Mouse (Mus musculus) gastrocnemius, adult 8-10 months (tissue): ENCODE results near the gene Atp2c2. TPM values are rescaled to one million over a fixed set of nuclear protein-coding genes. Genes with fewer than 3 reads are reported as not detected.
A peak's percentile ranks its signal among the peaks of the same experiment; 100 is the strongest.

Experiments used
- DNase-seq, 2 experiments: peaks; one replicate each; pipeline ENCODE4 v3.0.0; 2022; ENCODE audit warnings: low spot score in 2 of 2
- total RNA-seq, 4 experiments: library from RNA; stranded (reverse); gene quantifications; 2 replicates each; pipeline ENCODE4 v1.2.4; 2022

Gene Atp2c2
- total RNA-seq, 4 experiments from 2014 or later: not detected

DNA sequence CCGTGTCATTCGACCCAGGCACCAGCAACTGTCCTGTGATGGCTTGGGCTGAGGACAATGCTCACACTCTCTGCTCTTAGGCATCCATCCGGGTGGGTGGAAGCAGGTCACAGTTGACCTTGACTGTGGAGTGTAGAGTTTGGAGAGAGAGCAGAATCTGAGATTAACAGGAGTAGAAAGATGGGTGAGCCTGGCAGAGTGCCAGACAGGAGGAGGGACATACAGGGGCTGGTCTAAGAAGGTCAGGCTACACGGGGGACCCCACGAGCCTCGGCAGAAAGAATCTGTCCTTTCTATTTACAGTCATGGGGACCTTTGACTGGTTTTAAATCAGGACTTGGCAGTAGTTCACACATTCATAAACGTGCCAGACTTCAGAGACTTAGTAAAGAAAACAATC, 3.2 kb downstream of the Atp2c2 start:
- no peak for DNase-seq

DNA sequence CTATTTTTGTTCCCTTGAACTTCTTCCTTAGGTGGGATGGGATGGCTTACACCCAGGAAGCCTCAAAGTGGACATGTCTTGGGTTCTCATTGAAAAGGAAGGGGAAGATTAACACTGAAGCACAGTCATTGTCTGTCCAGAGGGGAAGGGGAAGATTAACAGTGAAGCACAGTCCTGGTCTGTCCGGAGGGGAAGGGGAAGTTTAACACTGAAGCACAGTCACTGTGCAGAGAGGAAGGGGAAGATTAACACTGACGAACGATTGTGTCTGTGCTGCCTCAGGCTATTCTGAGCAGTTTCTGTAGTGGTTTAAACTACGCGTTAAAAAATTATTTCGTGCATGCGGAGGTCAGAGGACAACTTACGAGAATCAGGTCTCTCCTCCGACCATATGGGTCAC, 7.3 kb downstream of the Atp2c2 start:
- no peak for DNase-seq

DNA sequence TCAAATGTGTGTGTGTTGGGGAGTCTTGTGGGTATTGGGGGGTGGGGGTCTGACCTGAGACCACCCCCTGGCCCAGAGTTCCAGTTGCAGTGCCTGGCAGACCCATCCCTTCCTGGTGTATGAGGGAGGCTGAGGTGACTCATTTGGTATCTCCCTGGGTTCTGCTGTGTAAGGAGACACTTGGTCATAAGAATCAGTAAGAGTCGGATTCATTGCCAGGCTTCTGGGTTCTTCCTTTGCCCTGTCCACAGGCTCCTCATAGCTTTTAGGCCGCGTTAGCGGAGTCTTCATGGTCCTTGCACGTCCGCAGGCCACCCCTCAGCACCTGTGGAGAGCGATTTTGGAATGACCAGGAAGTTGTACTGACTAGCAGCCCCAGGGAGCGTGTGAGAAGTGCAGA, 8.7 kb downstream of the Atp2c2 start:
- DNase-seq: no peak

DNA sequence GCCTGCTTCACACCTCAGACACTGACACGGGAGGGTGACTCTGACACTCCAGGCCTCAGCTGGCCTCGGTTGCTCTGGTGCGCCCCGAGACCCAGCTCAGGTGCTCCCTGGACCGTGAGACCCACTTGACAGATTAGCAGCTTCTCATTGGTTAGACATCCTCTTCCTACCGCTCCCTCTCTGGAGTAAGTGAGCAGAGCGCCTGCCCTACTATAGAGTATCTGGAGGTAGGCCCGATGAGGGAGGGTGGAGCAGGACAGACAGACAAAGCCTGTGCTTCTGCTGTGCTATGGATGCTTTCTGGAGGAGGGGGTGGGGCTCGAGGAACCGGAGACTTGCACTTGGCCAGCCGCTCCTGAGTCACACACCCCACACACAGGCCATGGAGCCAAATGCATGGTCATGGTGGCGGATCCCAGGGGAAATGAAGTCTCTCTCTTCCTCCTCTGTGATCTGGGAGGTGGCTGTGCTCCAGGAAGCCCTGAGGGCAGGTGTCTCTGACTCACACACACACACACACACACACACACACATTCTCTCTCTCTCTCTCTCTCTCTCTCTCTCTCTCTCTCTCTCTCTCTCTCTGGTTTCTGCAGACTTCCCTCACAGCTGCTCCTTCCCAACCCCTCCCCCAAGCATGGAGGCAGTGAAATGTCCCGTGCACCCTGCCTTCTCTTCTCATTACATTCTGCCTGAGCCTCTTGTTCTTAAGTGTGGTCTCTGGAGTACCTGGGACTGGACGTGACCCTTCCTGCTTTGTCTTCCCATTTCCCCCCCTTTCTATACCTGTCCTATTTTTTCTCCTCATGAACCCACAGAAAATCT, 9.3 kb downstream of the Atp2c2 start:
- DNase-seq: peak; percentile 44 to 70

DNA sequence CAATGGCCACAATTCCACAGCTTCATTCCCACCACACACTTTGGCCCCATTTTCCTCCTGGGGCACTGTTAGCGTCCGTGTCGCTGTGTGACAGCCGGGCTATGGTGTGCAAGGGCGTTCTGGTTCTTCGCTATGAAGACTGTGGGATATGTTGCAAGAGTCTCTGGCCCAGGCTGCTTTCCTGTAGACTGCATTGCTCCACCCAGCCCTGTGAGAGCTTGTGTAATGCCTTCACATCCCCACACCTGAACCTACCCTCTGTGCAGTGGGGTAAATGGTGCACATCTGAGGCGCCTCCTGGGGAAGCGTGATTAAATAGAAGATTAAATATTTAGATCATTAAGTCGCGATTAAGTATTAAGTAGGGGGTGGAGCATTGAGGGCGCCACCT, 9.9 kb downstream of the Atp2c2 start:
- no peak for DNase-seq

DNA sequence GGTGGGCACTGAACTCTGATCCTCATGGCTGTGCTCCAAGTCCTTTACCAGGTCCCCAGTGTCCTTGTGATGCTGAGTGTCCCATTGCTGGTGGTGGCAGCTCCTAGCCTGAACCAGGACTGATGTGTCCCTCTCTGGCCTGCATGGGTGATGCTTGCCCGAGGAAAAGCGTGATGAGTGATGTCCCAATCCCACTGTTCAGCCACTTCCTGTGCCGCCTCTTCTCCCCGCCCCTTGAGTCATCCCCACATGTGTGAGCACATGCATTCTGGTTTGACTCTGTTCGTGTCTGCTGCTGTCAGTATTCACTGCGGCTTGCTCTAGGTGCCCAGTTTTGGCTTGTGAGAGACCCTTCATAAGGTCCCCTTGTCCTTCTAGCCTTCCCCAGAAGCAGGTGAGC, 12.4 kb downstream of the Atp2c2 start:
- no peak for DNase-seq

DNA sequence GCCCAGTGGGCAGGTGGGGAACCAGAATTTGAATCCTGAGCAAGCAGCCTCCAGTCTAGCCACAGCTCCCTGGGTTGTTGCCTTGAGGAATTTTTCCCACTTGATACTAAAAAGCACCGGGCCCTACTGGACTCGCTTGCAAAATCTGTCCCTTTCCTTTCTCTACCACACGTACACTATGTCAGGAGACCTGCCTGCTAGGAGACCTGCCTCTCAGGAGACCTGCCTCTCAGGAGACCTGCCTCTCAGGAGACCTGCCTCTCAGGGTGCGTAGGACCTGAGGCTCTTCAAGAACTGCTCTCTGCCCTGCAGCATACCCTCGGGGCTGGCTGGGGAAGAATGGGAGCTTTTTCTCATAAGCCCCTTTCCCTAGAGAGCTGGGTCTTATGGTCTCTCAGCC, 13.6 kb downstream of the Atp2c2 start:
- DNase-seq: no peak

DNA sequence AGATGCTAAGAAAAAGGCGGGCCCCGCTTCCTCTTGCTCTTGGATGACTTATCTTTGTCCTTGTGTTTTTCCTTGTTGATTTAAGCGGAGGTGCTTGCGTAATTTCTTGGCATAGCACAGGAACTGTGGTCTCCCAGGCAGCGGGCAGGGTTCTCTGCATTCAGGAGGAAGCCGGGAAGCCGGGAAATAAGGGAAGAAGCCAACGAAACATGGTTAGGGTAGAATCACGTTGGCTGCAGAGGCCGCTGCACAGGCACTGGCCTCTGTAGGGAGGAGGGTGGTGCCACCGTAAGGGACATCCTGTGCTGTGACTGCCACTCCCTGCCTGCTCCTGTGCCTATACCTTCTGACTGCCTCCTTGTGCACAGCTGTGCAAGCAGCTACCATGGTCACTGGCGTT, 15.4 kb downstream of the Atp2c2 start:
- DNase-seq: no peak

DNA sequence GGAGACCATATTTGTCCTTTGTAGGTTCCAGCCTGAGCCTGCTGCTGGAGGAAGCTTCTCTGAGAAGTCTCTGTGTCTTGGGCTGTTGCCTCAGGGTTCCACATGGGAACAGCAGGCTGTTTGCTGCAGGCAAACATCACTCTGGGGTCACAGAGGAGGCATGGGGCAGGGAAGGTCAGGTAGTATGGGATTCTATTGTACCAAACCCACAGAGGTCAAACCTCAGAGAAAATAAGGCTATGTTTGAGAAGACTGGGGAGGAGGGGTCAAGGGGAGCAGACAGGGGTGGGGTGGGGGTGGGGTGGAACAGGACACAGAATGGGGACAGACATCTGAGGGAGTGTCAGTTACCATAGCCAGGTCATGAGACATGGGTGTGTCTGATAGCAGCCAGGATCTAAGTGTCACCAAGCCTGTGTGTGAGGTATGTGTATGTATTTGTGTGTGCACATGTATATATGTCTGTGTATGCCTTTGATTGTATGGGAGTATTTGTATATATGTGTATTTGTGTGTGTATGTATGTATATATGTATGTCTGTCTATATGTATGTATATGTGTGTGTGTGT, 17.0 kb downstream of the Atp2c2 start:
- DNase-seq: no peak

DNA sequence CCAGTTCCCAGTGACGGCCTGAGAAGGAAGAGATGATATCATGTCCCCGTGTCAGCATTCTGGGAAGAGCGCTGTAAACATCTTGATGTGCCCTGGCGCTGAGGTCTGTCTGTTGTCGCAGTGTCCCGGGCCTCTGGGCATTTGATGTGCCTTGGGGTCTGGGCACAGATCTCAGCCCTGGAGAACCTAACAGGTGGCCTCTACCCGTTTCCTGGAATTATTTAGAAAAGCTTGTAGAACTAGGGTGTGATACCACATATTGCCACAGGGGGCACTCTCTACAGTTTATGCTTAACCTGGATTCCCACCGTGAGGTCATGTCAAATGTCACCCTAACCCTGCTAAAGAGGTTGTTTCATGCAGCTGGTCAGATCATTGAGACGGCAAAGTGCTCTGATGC, 18.0 kb downstream of the Atp2c2 start:
- DNase-seq: no peak

DNA sequence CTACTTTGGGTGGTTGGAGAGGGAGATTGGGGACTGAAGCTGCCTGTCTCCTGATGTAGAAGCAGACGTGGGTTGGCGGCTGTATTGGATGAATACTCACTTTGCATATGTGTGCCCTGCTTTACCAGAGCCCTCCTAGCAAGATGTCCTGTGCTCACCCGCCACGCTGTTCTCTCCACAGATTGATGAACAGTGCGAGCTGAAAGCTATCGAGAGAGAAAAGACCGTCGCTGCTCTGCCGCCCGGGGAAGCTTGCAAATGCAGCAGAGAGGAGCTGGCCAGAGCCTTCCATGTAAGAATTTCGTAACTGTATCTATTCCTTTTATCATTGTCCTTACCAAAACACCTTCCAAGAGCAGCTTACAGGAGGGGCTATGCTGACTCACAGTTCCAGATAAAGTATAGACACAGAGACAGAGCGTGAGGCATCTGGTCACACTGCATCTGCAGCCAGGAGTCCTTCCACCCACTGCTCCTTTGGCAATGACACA, 19.2 kb downstream of the Atp2c2 start:
- DNase-seq: no peak

DNA sequence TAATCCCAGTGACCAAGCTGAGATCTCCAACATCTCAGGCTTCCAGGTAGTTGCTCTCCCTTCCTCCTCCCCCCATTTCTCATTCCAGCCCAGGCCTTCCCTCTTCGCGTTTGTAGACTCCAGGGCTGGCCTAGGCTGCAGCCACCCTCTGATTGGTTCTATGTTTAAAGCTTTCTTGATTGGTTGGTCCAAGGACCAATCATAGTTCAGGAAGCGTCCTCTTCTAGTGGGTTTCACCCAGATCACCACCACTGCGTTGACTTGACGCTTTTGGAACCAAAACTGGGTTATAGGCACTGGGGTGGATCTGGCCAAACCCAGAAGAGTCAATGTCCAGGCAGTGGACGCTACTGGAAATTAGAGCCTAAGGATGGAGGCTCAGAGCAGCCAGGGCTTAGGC, 22.5 kb downstream of the Atp2c2 start:
- DNase-seq: no peak

DNA sequence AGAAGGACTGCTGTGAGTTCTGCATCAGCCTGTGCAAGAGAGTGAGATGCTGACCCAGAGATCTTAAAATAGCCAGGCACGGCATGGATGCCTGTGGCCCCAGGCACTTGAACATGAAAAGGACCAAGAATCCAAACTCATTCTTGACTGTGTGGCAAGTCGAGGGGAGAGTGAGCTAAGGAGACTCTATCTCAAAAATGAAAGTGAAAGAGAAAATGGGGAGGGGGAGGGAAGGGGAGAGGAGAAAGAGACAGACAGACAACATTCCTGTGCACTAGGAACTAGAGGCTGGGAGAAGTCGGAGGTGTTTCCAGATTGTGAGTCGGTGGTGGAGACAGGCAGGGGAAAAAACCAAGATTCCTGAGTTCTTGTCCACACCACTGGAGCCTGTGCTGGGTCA, 23.9 kb downstream of the Atp2c2 start:
- DNase-seq: no peak

DNA sequence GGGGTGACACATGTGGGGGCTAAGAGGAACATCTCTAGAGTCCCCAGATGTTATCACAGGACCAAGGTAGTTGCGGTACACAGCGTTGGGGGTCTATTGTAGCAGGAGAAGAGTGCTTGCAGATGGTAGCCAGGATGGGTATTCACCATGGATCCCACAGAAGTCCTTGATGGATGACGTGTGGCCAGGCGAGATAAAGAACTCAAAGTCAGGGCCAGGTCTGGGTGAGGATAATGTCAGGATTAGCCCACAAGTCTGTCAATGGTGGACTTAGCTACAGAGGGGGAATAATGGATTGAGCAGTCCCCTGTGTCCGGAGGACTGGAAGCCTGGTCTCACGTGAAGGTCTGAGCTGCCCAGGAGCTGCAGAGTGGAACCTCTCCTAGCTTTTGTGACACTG, 24.8 kb downstream of the Atp2c2 start:
- DNase-seq: no peak

DNA sequence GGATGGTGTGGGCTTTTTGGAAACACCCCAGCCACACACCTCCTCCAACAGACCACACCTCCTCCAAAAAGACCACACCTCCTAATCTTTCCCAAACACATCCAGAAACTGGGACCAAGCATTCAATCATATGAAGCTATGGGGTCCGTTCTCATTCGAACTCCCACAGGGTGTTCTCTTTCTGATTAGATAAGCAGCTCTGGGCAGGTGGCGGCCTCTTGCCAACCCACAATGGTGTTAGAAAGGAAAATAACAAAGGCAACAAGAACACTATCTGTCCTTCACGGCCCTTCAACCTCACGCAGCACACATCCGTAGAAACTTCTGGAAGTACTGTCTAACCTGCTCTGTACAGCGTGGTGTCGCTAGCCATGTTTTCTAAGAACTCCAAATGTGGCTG, 27.3 kb downstream of the Atp2c2 start:
- no peak for DNase-seq

DNA sequence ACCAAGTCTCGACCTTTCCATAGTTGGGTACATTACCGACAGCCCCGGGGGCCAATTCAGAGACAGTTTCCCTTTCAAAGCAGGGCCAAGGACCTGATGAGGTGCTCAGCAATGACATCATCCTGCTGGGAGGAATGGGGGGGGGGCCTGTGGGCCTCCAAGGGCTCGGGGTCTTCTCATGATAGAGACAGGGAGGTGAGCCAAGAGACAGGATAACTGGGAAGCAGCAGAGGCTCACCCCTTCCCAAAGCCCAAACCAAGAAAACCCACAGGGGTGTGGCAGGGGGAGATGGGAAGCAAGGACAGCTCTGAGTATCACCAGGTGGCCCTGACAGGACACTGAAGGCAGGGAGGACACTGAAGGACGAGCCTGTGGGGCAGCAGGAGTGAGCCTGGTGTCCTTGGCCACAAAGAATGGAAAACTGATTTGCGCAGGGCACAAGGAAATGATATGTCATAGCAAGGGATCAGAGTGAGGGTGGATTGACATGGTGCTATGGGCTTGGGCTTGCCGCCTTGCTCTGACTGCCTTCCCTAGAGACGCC, 28.6 kb downstream of the Atp2c2 start:
- no peak for DNase-seq

DNA sequence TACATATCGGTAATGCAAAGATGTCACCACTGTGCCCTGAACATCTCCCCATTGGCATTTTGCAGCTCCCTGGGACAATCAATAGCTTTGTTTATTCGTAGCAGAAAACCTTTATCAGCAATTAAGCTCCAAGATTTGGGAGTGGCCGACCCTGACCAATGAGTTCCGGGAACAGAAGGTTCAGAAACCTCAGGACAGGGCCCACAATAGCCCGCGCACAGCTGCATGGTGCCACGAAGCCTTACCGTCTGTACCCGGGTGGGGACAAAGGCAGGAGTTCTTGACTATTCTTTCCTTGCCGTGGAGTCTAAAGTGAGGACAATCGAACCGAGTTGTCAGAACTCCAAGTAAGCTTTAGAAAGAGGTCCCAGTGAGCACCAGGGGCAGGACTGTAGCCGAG, 32.3 kb downstream of the Atp2c2 start:
- DNase-seq: no peak

DNA sequence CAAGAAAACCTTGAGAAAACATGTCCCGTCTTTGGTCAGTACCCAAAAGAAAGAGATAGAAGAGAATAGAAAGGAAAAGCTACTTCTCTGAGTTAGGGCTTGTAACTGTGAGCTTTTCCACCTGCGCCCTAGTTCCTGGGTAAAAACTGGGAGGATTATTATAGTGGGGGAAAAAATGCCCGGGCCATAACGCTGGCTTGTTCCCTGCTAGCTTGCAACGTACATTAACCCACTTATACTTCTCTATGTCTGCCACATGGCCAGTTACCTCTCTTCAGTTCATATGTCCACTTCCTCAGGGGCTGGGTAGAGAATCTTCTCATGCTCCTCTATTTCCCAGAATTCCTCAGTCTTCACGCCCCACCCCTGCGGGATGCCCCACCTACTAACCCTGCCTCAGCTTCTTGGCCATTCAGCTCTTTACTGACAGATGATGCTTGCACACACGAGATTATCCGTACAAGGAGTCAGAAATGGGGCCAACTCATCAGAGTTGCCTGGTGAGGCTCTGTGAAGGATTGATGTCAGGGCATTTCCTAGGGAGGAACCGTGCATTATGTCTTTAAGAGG, 36.6 kb downstream of the Atp2c2 start:
- no peak for DNase-seq

DNA sequence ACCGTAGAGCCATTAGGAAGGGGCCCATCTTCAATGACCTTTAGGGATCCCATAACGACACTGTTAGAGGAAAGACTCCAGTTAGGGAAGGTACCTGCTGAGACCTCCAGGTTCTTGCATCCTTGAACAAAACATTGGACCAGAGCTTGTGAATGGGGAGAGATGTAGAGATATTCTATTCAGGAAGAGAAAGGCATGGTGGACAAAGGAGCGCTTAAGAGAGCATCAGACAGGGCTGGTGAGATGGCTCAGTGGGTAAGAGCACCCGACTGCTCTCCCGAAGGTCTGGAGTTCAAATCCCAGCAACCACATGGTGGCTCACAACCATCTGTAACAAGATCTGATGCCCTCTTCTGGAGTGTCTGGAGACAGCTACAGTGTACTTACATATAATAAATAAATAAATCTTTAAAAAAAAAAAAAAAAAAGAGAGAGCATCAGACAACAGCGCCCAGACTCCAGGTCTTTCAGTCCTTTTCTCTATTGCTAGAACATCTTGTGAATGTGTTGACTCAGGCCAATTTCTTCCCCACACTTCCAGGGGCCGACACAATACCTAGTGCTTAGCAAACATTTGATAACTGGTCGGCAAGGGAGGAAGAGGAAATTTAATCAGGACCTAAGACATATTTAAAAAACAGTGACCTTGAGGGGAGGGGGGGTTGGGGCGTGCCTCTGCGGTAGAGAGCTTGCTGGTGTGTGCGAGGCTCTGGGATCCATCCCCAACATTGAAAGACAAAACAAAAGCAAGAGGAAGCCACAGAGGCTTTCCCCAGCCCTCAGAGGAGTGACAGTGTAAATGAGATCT, 37.5 kb downstream of the Atp2c2 start:
- no peak for DNase-seq

DNA sequence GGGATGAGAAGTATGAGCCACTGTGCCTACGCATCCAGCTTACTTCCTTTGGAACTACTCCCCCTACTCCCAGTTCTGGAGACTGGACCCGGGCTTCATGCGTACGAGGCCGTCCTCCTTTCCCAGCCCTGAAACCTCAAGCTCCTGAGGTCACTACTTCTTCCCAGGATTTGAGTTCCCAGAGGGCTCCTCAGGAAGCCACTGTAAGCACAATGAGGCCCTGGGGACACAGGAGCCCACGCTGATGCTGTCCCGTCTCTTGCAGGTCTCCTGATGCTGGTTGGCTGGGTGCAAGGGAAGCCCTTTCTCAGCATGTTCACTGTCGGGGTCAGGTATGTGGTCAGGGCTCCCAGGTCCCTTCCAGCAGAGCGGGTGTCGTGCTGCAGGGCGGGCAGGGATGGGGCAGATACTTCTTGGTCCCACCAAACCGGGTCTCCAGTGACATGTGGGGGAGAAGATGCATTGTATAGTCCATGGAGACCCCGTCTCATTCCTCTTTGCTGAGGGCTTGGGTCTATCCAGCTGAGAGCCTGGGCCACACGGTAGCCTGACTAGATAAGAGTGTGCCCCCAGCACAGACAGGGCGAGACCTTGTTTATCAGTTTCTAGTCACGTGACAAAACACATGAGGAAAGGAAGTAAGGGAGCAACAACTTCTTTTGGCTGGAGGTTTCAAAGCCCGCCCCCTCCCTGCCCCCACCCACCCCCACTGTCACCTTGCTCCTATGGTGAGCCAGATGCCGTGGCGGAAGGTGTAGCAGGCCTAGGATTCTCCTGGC, 38.5 kb downstream of the Atp2c2 start:
- DNase-seq: no peak

DNA sequence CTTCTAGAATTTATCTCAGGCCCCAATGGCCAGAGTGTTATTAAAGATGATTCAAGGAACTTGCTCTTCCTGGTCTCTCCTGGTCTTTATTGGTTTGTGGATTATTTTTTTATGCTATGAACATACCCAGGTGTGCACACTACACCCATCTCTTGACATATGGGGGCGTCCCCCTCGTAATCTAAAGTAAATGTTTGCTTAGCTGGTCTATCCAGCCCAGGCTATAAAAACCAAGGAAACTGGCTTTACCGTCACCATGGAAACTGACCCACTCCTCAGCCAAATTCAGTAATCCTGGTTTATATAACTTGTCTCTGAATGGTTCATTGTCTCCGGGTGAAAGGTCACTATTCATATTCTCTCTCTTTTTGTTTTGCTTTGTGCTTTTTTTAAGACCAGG, 40.8 kb downstream of the Atp2c2 start:
- no peak for DNase-seq
